Mouse (Mus musculus) heart, embryonic 15.5 days (tissue): ENCODE measurements around the gene I0C0044D17Rik. TPM values are rescaled to one million over a fixed set of nuclear protein-coding genes. Genes with fewer than 3 reads are reported as not detected.
"Not testable (repeated sequence)": the region's sequence is repeated elsewhere in the genome, so short reads cannot be mapped to it uniquely, and the experiment has no call there.

Experiments
- ATAC-seq: fragments of 200-750 bp; cut with Nextera tagmentation; replicated peaks from 2 replicates; pipeline ENCODE4 v1.8.0; 2017; ENCODE audit warnings: low read depth, moderate TSS enrichment; ENCODE audit not compliant: insufficient number of reproducible peaks, insufficient read depth, low FRiP score
- H3K27ac ChIP-seq: fragments of 300-500 bp; sonication (generic); 2 replicates; pipeline ENCODE4 v1.5.1; 2015; ENCODE audit warnings: mild to moderate bottlenecking, inconsistent platforms
- H3K27me3 ChIP-seq: fragments of 300-500 bp; sonication (generic); 2 replicates; pipeline ENCODE4 v1.6.1; 2015; ENCODE audit warnings: inconsistent platforms
- H3K36me3 ChIP-seq: fragments of 300-500 bp; sonication (generic); 2 replicates; pipeline ENCODE4 v1.6.1; 2015; ENCODE audit warnings: mild to moderate bottlenecking, inconsistent platforms
- H3K4me1 ChIP-seq: fragments of 300-500 bp; sonication (generic); replicated peaks from 2 replicates; pipeline ENCODE4 v1.6.1; 2015; ENCODE audit warnings: inconsistent platforms
- H3K4me2 ChIP-seq: fragments of 300-500 bp; sonication (generic); 2 replicates; pipeline ENCODE4 v1.6.1; 2015; ENCODE audit warnings: inconsistent platforms, mild to moderate bottlenecking, moderate library complexity
- H3K4me3 ChIP-seq: fragments of 300-500 bp; sonication (generic); 2 replicates; pipeline ENCODE4 v1.5.1; 2015; ENCODE audit warnings: mild to moderate bottlenecking, inconsistent platforms
- H3K9ac ChIP-seq: fragments of 300-500 bp; sonication (generic); 2 replicates; pipeline ENCODE4 v1.6.1; 2015; ENCODE audit warnings: mild to moderate bottlenecking, inconsistent platforms
- H3K9me3 ChIP-seq: fragments of 300-500 bp; sonication (generic); replicated peaks from 2 replicates; pipeline ENCODE4 v1.6.1; 2016; ENCODE audit warnings: inconsistent platforms
- WGBS: fragments of 180-500 bp; shearing (Covaris S2); methylation state at CpG from one replicate; pipeline ENCODE4 v1.1.7; 2015; ENCODE audit warnings: mixed read lengths; 5-methylcytosine and 5-hydroxymethylcytosine counted together
- polyA plus RNA-seq: library from polyadenylated mRNA; unstranded; fragments of >200 nt; fragmentation: Nextera tagmentation; extraction: Ambion mirVana; gene quantifications from 2 replicates; pipeline ENCODE4 v1.2.1, GENCODE M21; 2015

Gene I0C0044D17Rik
- not detected in 2 replicates for polyA plus RNA-seq

DNA sequence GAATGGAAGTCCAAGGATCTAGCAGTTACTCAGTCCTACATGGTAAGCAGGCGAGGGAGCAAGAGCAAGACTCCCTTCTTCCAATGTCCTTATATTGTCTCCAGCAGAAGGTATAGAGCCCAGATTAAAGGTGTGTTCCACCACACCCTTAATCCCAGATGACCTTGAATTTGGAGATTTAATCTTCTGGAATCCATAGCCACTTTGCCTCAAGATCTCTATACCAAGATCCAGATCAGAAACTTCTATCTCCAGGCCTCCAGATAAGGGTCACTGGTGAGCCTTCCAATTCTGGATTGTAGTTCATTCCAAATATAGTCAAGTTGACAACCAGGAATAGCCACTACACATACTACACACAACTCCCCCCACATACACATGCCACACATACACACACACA lies at the start of gene I0C0044D17Rik:
TSS of gene I0C0044D17Rik (minus strand) at position 101 of the 400 bp plus-strand sequence.
- H3K4me2 ChIP-seq, H3K4me3 ChIP-seq, ATAC-seq, H3K27me3 ChIP-seq, H3K36me3 ChIP-seq, H3K4me1 ChIP-seq, H3K9me3 ChIP-seq, H3K27ac ChIP-seq, H3K9ac ChIP-seq: not testable (repeated sequence)
- 74% methylated on average over 1 of the region's 1 CpGs for WGBS

DNA sequence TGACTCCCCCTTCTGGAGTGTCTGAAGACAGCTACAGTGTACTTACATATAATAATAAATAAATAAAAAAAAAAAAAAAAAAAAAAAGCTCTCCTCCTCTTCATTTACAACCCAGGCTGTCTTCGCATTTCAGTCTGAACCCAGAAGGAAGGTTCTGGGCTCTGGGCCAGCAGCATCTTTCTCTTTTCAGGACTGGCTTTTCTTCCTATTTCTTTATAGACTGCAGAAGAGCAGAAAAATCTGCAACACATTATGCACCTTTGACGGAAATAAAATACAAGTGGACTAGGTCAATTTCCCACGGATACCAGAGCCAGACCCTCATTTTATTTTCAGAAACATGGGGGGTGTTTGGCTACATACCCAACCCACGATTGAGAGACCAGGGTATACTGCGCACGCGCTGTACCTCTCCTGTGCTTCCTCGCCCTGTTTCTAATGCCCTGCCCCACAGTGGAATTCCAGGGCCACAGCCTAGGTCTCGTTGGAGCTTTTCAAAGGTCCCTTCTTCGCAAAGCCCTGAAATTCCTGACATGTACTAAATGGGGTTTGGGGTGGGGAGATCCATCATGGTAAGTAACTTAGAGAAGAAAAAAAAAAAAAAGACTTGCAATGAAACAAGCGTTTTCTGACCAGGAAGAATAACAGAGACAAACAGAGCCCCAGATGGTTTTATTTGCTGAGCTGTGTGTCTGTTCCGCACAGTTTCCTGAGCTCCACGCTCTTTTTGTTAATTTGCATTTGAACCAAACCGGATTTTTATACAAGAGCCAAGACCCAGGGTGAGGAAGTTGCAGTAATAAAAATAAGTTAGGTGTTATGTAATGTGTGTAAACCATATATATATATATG lies 42.0 kb upstream of the I0C0044D17Rik start:
- Histone ChIP-seq H3K27me3 (no peaks in the 10 kb centered on the region), H3K9me3 (no peaks in the 10 kb centered on the region), H3K4me3 (no peak overlapping the region), H3K9ac (no peak overlapping the region), H3K4me2 (no peak overlapping the region), H3K36me3 (no peaks in the 10 kb centered on the region), H3K27ac (no peak overlapping the region), H3K4me1 (no peaks in the 10 kb centered on the region)
- no peak for ATAC-seq
- WGBS = 82% methylated on average over 14 of the region's 14 CpGs

DNA sequence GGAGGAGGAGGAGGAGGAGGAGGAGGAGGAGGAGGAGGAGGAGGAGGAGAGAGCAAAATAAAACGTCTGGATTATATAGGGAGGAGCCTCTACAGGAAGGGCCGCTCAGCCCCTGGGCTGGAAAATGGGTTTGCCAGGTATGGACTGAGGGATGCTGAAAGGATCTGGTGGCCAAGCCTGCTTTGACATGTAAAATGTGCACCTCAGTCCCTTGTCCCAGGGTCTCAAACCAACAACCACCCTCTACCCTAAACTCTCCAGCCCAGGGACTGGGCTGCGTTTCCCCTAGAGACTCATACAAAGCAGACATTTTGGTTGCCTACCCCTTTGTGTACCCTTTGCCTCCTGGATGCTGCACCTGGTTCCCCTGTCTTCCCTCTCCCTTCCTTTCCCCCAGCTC lies 40.9 kb upstream of the I0C0044D17Rik start:
- no peak overlapping the region for H3K4me3 ChIP-seq
- H3K9me3 ChIP-seq = no peaks in the 10 kb centered on the region
- no peak overlapping the region for H3K4me2 ChIP-seq
- H3K27me3 ChIP-seq = no peaks in the 10 kb centered on the region
- H3K27ac ChIP-seq = no peak overlapping the region
- no peak overlapping the region for H3K9ac ChIP-seq
- 78% methylated on average over 3 of the region's 3 CpGs for WGBS
- ATAC-seq = no peak
- H3K36me3 ChIP-seq = no peaks in the 10 kb centered on the region
- H3K4me1 ChIP-seq = no peaks in the 10 kb centered on the region

DNA sequence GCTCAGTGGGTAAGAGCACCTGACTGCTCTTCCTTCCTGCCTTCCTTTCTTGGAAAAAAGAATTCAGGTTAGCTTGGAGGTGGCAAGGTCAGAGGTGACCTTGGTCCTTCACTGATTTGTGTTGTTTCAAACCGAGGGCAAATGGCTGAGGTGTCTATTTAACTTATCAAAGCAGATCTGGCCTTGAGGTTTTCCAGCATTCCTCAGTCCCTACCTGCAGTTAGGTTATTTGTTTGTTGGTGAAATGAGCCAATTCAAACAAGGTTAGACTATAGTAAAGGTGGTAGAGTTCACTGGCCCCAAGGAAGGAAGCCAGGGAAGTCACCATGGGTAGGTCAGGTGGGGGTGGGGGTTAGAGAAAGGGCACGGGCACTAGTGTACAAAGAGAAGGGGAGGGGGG lies 40.5 kb upstream of the I0C0044D17Rik start:
- no peak overlapping the region for H3K4me3 ChIP-seq
- no peaks in the 10 kb centered on the region for H3K27me3 ChIP-seq
- no peaks in the 10 kb centered on the region for H3K9me3 ChIP-seq
- 55% methylated on average over 1 of the region's 2 CpGs for WGBS
- no peaks in the 10 kb centered on the region for H3K36me3 ChIP-seq
- no peak for ATAC-seq
- H3K27ac ChIP-seq = no peak overlapping the region
- no peak overlapping the region for H3K9ac ChIP-seq
- no peak overlapping the region for H3K4me2 ChIP-seq
- H3K4me1 ChIP-seq = no peaks in the 10 kb centered on the region

DNA sequence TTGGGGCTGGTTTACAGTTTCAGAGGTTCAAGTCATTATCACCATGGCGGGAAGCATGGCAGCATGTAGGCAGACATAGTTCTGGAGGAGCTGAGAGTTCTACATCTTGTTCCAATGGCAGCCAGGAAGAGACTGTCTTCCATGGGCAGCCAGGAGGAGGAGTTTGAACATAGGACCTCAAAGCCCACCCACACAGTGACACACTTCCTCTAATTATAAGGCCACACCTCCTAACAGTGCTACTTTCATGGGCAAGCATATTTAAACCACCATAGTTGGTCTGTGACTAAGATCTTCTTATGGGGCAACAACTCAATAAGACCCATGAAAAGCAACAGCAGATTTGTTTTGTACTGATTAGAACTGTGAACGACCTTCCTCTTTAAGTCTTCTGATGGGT lies 39.8 kb upstream of the I0C0044D17Rik start:
- H3K27ac ChIP-seq = no peak overlapping the region
- no peaks in the 10 kb centered on the region for H3K9me3 ChIP-seq
- no peak overlapping the region for H3K9ac ChIP-seq
- H3K4me3 ChIP-seq = no peak overlapping the region
- no peak overlapping the region for H3K4me2 ChIP-seq
- H3K27me3 ChIP-seq = no peaks in the 10 kb centered on the region
- H3K4me1 ChIP-seq = no peaks in the 10 kb centered on the region
- no peaks in the 10 kb centered on the region for H3K36me3 ChIP-seq
- WGBS = 89% methylated on average over 2 of the region's 2 CpGs
- ATAC-seq = no peak

DNA sequence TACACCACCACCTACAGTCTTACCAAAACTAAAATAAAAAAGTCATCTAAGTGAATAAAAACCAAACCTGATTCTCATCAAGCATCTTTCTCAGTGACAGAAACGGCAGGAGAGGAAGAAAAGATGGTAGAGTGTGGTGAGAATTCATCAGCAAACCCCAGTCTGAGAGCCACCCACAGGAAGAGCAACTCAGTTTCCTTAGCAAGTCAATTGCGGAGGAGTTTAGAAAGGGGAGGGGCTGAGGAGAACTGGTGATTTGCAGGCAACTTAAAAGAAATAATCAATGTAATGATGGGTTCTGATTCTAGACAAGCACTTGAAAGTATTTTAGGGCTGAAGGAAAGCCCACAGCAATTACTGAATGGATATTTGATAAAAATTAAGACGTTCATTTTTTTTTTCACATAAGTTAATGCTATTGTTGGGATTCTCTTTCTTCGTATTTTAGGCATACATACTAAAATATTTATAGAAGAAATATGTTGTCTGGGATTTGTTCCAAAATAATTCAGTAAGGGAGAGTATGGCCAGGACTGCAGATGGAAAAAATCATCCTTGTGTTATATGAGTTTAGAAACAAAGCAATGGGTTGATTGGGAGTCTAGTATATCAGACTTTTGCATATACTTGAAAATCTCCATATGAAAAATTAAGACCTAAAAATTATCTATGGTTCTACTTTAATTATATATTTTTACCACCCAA lies 34.7 kb upstream of the I0C0044D17Rik start:
- H3K4me3 ChIP-seq = no peak overlapping the region
- no peak overlapping the region for H3K9ac ChIP-seq
- no peaks in the 10 kb centered on the region for H3K9me3 ChIP-seq
- H3K4me1 ChIP-seq = peaks cover 9% of the 10 kb centered on the region
- ATAC-seq = no peak
- H3K27ac ChIP-seq = peak overlapping the region; percentile 65
- no peaks in the 10 kb centered on the region for H3K36me3 ChIP-seq
- 62% methylated on average over 4 of the region's 4 CpGs for WGBS
- H3K27me3 ChIP-seq = no peaks in the 10 kb centered on the region
- no peak overlapping the region for H3K4me2 ChIP-seq

DNA sequence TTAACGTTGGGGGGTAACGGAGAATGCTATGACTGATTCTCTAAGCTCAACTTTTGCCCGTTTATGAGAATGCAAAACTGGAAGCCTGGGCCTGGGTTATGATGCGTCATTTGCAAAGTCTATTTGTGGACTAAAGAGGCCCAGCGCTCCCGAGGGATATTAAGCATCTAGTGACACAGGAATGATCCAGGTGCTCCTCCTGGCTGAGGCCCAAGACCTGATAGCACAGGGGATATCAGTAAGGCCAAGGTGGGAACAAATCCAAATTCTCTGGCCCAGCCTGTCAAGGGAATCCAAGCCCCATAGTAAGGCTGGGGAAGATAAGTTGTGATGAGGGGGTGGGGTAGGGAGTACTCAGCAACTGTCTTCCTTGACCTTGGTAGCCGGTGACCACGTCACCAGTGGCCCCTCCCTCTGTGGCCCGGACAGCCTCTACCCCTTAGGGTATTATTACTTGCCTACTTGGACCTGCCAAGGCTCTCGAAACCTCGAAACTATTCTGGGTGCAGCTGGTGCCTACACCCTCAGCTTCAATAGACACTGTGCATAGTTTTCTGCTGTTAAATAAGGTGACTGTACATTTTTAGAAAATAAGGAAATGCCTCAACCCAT lies 33.5 kb upstream of the I0C0044D17Rik start:
- Histone ChIP-seq H3K4me3 (no peak overlapping the region), H3K9me3 (no peaks in the 10 kb centered on the region), H3K4me2 (peak overlapping the region; percentile 22), H3K27me3 (no peaks in the 10 kb centered on the region), H3K36me3 (no peaks in the 10 kb centered on the region), H3K27ac (peak overlapping the region; percentile 65), H3K9ac (no peak overlapping the region), H3K4me1 (peaks cover 9% of the 10 kb centered on the region)
- ATAC-seq = peak; percentile 68; the same call in 1 of the 2 replicates
- 35% methylated on average over 11 of the region's 11 CpGs for WGBS

DNA sequence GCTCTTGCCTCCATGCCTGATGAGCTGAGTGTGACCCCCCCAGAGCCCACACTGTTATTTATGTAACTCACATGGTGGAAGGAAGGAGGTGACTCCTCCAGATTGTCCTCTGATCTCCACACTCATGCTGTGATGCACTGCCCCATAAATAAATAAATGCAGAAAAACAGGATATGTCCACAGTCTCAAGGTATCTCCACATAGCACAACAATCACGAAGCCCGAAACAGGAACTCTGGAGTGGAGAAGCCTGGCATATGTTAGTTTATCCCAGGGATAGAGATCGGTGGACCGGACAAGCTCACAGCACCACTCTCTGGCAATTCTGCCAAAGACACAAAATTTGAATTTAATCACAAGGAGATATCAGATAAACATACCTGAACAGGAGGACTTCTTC lies 30.3 kb upstream of the I0C0044D17Rik start:
- Histone ChIP-seq H3K36me3 (no peaks in the 10 kb centered on the region), H3K4me1 (peaks cover 9% of the 10 kb centered on the region), H3K27me3 (no peaks in the 10 kb centered on the region), H3K9ac (no peak overlapping the region), H3K4me3 (no peak overlapping the region), H3K27ac (no peak overlapping the region), H3K4me2 (no peak overlapping the region), H3K9me3 (no peaks in the 10 kb centered on the region)
- ATAC-seq = no peak
- 72% methylated on average over 4 of the region's 4 CpGs for WGBS

DNA sequence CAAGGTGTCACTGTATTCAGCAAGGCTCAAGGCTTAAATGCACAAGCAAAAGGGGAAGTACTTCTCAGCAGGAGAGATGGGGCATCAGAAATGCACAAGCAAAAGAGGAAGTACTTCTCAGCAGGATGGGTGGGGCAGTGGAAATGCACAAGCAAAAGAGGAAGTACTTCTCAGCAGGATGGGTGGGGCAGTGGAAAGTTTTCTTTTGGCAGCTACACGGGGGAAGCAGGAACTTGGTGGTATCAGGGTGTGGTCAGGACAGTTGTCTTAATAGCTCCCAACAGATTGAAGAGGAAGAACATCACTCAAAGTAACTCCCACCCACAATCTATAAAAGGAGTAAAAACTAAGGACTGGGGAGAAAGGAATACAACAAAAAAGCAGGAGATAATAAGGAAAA lies 26.8 kb upstream of the I0C0044D17Rik start:
- ATAC-seq, H3K27me3 ChIP-seq, H3K4me3 ChIP-seq, H3K4me2 ChIP-seq, H3K9me3 ChIP-seq, H3K4me1 ChIP-seq, H3K36me3 ChIP-seq, H3K27ac ChIP-seq, H3K9ac ChIP-seq: not testable (repeated sequence)
- 78% methylated on average over 1 of the region's 1 CpGs for WGBS

DNA sequence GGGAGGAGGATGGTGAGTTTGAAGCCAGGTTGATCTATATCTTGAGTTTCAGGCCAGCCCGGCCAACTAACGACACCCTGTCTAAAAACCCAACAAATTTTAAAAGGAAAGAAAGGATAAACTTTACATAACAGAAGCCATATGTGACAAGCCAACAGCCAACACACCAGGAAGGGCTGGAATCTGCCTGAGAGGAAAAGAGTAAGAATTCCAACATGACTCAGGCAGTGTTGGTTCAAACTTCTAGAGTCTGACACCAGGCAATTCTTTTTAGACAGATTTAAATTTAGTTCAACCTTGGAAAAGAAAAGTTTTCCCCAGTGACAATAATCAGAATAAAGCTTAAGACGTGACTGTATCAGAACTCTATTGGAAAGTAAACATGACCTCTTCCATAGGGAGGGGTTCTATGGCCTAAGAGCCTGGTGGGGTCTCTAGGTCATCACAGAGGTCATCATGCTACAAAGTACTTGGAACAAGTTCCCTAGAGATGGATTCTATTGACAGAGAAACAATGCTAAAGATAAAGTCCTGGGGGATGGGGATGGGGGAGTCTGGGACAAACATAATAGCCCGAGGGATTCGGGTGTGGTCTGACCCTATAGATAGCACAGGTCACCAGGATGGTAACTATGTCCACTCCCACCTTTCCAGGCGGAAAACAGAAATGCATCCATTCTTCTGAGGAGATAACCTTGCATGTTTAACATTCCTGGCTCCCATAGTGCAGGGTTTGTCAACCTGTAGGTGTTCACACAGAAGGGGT lies 23.7 kb upstream of the I0C0044D17Rik start:
- H3K27ac ChIP-seq = no peak overlapping the region
- H3K9ac ChIP-seq = no peak overlapping the region
- peaks cover 5% of the 10 kb centered on the region for H3K4me1 ChIP-seq
- H3K9me3 ChIP-seq = no peaks in the 10 kb centered on the region
- WGBS = 48% methylated on average over 6 of the region's 6 CpGs
- no peaks in the 10 kb centered on the region for H3K36me3 ChIP-seq
- H3K4me2 ChIP-seq = no peak overlapping the region
- no peak for ATAC-seq
- no peak overlapping the region for H3K4me3 ChIP-seq
- no peaks in the 10 kb centered on the region for H3K27me3 ChIP-seq

DNA sequence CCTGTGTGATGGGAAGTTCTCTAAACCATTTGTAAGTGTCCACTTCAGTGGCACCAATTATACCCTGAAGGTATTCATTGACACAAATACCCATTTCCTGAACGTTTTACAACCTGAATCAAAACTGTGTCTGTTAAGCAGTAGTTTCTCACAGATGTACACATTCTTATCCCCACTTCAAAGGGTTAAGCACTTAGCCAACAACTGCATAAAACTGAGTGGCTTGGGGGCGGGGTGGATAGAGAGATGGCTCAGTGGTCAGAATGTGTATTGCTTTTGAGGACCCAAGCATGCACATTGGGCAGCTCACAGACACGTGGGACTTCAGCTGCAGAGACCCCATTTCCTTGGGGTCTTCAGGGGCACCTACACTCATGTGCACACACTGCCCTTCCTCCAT lies 22.8 kb upstream of the I0C0044D17Rik start:
- Histone ChIP-seq H3K27ac (no peak overlapping the region), H3K4me1 (peaks cover 5% of the 10 kb centered on the region), H3K36me3 (no peaks in the 10 kb centered on the region), H3K9ac (no peak overlapping the region), H3K27me3 (no peaks in the 10 kb centered on the region), H3K4me3 (no peak overlapping the region), H3K9me3 (no peaks in the 10 kb centered on the region), H3K4me2 (no peak overlapping the region)
- no peak for ATAC-seq
- 54% methylated on average over 3 of the region's 3 CpGs for WGBS
